Mouse (Mus musculus) embryonic facial prominence, embryonic 11.5 days (tissue): ENCODE results near the gene Plxna4. TPM values are rescaled to one million over a fixed set of nuclear protein-coding genes. Genes with fewer than 3 reads are reported as not detected.

ENCODE experiments used
- ATAC-seq: fragments of 200-750 bp; cut with Nextera tagmentation; replicated peaks from 2 replicates; pipeline ENCODE4 v1.8.0; 2017; ENCODE audit warnings: low read depth; ENCODE audit not compliant: insufficient number of reproducible peaks, low FRiP score, low TSS enrichment
- DNase-seq: peaks from one replicate; pipeline ENCODE4 v3.0.0-alpha.2; 2015; ENCODE audit warnings: low spot score
- H3K27ac ChIP-seq: fragments of 300-500 bp; sonication (generic); replicated peaks from 2 replicates; pipeline ENCODE4 v1.5.1; 2014; ENCODE audit warnings: mild to moderate bottlenecking, low read depth, low read length, control low read depth
- H3K27me3 ChIP-seq: fragments of 300-500 bp; sonication (generic); 2 replicates; pipeline ENCODE4 v1.6.1; 2014; ENCODE audit warnings: mild to moderate bottlenecking, low read length, moderate library complexity, mixed read lengths; ENCODE audit not compliant: control insufficient read depth, insufficient read depth
- H3K36me3 ChIP-seq: fragments of 300-500 bp; sonication (generic); replicated peaks from 2 replicates; pipeline ENCODE4 v1.6.1; 2014; ENCODE audit warnings: low read depth, mild to moderate bottlenecking, low read length, moderate library complexity, mixed read lengths; ENCODE audit not compliant: control insufficient read depth, insufficient read depth
- H3K4me1 ChIP-seq: fragments of 300-500 bp; sonication (generic); 2 replicates; pipeline ENCODE4 v1.6.1; 2014; ENCODE audit warnings: low read length, mixed read lengths; ENCODE audit not compliant: control insufficient read depth, insufficient read depth
- H3K4me2 ChIP-seq: fragments of 300-500 bp; sonication (generic); 2 replicates; pipeline ENCODE4 v1.6.1; 2014; ENCODE audit warnings: low read depth, mild to moderate bottlenecking, control low read depth, low read length, moderate library complexity
- H3K4me3 ChIP-seq: fragments of 300-500 bp; sonication (generic); 2 replicates; pipeline ENCODE4 v1.5.1; 2014; ENCODE audit warnings: low read depth, low read length, control low read depth
- H3K9ac ChIP-seq: fragments of 300-500 bp; sonication (generic); replicated peaks from 2 replicates; pipeline ENCODE4 v1.6.1; 2014; ENCODE audit warnings: mild to moderate bottlenecking, control low read depth, low read length
- H3K9me3 ChIP-seq: fragments of 300-500 bp; sonication (generic); replicated peaks from 2 replicates; pipeline ENCODE4 v1.6.1; 2016; ENCODE audit warnings: mild to moderate bottlenecking, low read length, inconsistent platforms, mixed read lengths; ENCODE audit not compliant: control insufficient read depth
- WGBS: fragments of 180-500 bp; shearing (Covaris S2); extraction: QIAGEN DNeasy Blood & Tissue Kit; methylation state at CpG from one replicate; pipeline ENCODE4 v1.1.7; 2014; 5-methylcytosine and 5-hydroxymethylcytosine counted together
- polyA plus RNA-seq: library from polyadenylated mRNA; unstranded; fragments of >200 nt; fragmentation: Nextera tagmentation; extraction: Ambion mirVana; gene quantifications from 2 replicates; pipeline ENCODE4 v1.2.1, GENCODE M21; 2014

The Plxna4 gene
- polyA plus RNA-seq, 1 experiment from 2014 or later = 3.2 TPM

GRCm38 (mm10) chr6:32449237-32449963, 138.6 kb downstream of the Plxna4 start:
- Histone ChIP-seq H3K4me1 (no peaks in the 10 kb centered on the region; the same call in 1 of the 2 replicates), H3K4me3 (no peak overlapping the region)
- no peak for ATAC-seq

GRCm38 (mm10) chr6:32448787-32449186, 139.2 kb downstream of the Plxna4 start:
- WGBS = 75% methylated on average over 3 of the region's 3 CpGs
- H3K9me3 ChIP-seq = no peaks in the 10 kb centered on the region
- no peak overlapping the region for H3K4me2 ChIP-seq
- no peaks in the 10 kb centered on the region; the same call in 1 of the 2 replicates for H3K4me1 ChIP-seq
- no peak overlapping the region for H3K4me3 ChIP-seq
- peak; percentile 39 for DNase-seq
- no peak overlapping the region for H3K27ac ChIP-seq
- H3K36me3 ChIP-seq = no peaks in the 10 kb centered on the region
- no peak for ATAC-seq
- H3K9ac ChIP-seq = no peak overlapping the region
- H3K27me3 ChIP-seq = no peaks in the 10 kb centered on the region

More at GRCm38 (mm10) chr6:32449237-32449963, 138.6 kb downstream of the Plxna4 start:
- WGBS = 76% methylated on average over 8 of the region's 8 CpGs
- Histone ChIP-seq H3K36me3 (no peaks in the 10 kb centered on the region), H3K9me3 (no peaks in the 10 kb centered on the region), H3K9ac (no peak overlapping the region), H3K27me3 (no peaks in the 10 kb centered on the region), H3K27ac (no peak overlapping the region), H3K4me2 (no peak overlapping the region)
- no peak for DNase-seq

GRCm38 (mm10) chr6:32446276-32446675, 141.7 kb downstream of the Plxna4 start:
- Histone ChIP-seq H3K27ac (no peak overlapping the region), H3K4me3 (no peak overlapping the region), H3K36me3 (no peaks in the 10 kb centered on the region), H3K4me1 (no peaks in the 10 kb centered on the region; the same call in 1 of the 2 replicates), H3K27me3 (no peaks in the 10 kb centered on the region), H3K4me2 (no peak overlapping the region), H3K9ac (no peak overlapping the region), H3K9me3 (no peaks in the 10 kb centered on the region)
- DNase-seq (no peak), ATAC-seq (no peak)
- WGBS = 89% methylated on average over 4 of the region's 4 CpGs

GRCm38 (mm10) chr6:32445246-32445645, 142.7 kb downstream of the Plxna4 start:
- peak; percentile 25 for DNase-seq
- no peaks in the 10 kb centered on the region for H3K9me3 ChIP-seq
- H3K9ac ChIP-seq = no peak overlapping the region
- WGBS = 31% methylated on average over 2 of the region's 2 CpGs
- H3K4me1 ChIP-seq = no peaks in the 10 kb centered on the region; the same call in 1 of the 2 replicates
- H3K27me3 ChIP-seq = no peaks in the 10 kb centered on the region
- no peak overlapping the region for H3K4me2 ChIP-seq
- H3K27ac ChIP-seq = no peak overlapping the region
- H3K36me3 ChIP-seq = no peaks in the 10 kb centered on the region
- no peak overlapping the region for H3K4me3 ChIP-seq
- no peak for ATAC-seq

- Histone ChIP-seq H3K4me1 (no peaks in the 10 kb centered on the region; the same call in 1 of the 2 replicates), H3K36me3 (no peaks in the 10 kb centered on the region), H3K27me3 (no peaks in the 10 kb centered on the region), H3K4me3 (no peak overlapping the region), H3K9ac (no peak overlapping the region), H3K4me2 (no peak overlapping the region), H3K27ac (no peak overlapping the region), H3K9me3 (no peaks in the 10 kb centered on the region)
- WGBS = 62% methylated on average over 2 of the region's 2 CpGs
- DNase-seq = peak; percentile 62
- ATAC-seq = no peak
These were observed 143.6 kb downstream of the Plxna4 start for GRCm38 (mm10) chr6:32444393-32444792.

- Histone ChIP-seq H3K9me3 (no peaks in the 10 kb centered on the region), H3K4me2 (no peak overlapping the region), H3K9ac (no peak overlapping the region), H3K27me3 (no peaks in the 10 kb centered on the region), H3K4me1 (no peaks in the 10 kb centered on the region; the same call in 1 of the 2 replicates), H3K36me3 (no peaks in the 10 kb centered on the region), H3K27ac (no peak overlapping the region), H3K4me3 (no peak overlapping the region)
- WGBS = 91% methylated on average over 1 of the region's 1 CpGs
- DNase-seq = no peak
- ATAC-seq = no peak
These were observed 144.3 kb downstream of the Plxna4 start for GRCm38 (mm10) chr6:32443679-32444078.

GRCm38 (mm10) chr6:32439434-32439833, 148.6 kb downstream of the Plxna4 start:
- WGBS = 79% methylated on average over 2 of the region's 2 CpGs
- no peaks in the 10 kb centered on the region for H3K36me3 ChIP-seq
- H3K4me1 ChIP-seq = no peaks in the 10 kb centered on the region; the same call in 1 of the 2 replicates

GRCm38 (mm10) chr6:32437219-32437618, 150.8 kb downstream of the Plxna4 start:
- Histone ChIP-seq H3K36me3 (no peaks in the 10 kb centered on the region), H3K9ac (no peak overlapping the region), H3K27me3 (no peaks in the 10 kb centered on the region), H3K4me1 (no peaks in the 10 kb centered on the region), H3K9me3 (no peaks in the 10 kb centered on the region), H3K4me3 (no peak overlapping the region), H3K4me2 (no peak overlapping the region), H3K27ac (no peak overlapping the region)
- no peak for DNase-seq
- 68% methylated on average over 6 of the region's 6 CpGs for WGBS
- ATAC-seq = no peak

More at GRCm38 (mm10) chr6:32439434-32439833, 148.6 kb downstream of the Plxna4 start:
- H3K27me3 ChIP-seq = no peaks in the 10 kb centered on the region
- no peak overlapping the region for H3K4me2 ChIP-seq
- H3K27ac ChIP-seq = no peak overlapping the region
- no peak overlapping the region for H3K9ac ChIP-seq
- ATAC-seq (no peak), DNase-seq (no peak)
- H3K9me3 ChIP-seq = no peaks in the 10 kb centered on the region
- H3K4me3 ChIP-seq = no peak overlapping the region
